Mouse (Mus musculus): ENCODE measurements around the gene Gm20896. TPM values are rescaled to one million over a fixed set of nuclear protein-coding genes. Genes with fewer than 3 reads are reported as not detected.

Gene Gm20896
- not detected in 2 replicates for polyA plus RNA-seq (2012; ENCODE audit: low replicate concordance)

GRCm38 (mm10) chrY:35921426-35921825 is at the start of gene Gm20896:
Gm20896 (minus strand) TSS chrY:35921526.

